Mouse (Mus musculus): ENCODE measurements around the gene Lca5l. TPM values are rescaled to one million over a fixed set of nuclear protein-coding genes. Genes with fewer than 3 reads are reported as not detected.

The Lca5l gene
- 40.3 and 41.7 TPM in 2 replicates for polyA plus RNA-seq (2012; rRNA removed)

DNA sequence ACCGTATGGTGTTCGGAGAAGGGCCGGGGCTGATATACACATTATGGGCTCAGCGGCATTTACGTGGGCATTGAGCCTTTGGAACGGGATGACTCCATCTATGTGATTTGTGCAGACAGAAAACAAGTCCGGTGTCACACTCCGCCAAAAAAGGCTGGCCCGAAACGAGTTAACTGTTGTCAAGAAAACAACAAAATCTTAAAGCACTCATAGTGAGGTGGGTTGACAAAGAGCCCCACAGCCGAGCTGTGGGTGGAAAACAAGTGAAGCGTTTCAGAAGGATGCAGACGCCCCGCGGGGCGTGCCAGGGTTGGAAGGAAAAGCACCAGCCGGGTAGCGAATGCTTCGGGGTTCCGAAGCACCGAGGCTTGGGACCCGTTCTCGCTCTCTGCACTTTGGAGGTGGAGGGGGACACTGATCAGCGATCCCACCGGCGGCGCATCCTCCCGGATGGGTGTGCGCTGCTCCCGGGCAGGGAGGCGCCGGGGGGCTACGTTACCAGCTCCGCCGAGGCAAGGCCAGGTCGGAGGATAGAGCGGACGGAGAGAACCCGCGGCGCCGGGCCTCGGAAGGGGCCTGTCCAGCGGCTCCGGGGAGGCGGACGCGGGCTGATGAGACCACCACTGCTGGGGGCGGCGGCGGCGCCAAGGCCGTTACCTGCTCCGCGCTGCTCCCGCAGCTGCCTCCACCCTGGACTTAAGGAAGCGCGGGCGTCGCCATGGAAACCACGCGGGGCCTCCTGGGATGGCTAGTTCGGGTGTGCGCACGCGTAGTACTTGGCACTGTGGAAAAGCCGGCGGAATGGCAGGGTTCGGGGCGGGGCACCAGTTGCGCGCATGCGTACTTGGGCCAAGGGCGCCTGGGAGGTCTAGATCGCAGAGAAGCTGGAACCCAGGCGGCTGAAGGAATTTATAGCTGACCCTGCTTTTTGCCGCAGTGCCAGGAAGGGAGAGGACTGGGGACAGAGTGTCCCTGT is at the start of gene Lca5l:
Gene Lca5l (minus strand): TSS at position 741 of the 976 bp plus-strand sequence.
- H3K27ac ChIP-seq (ENCODE audit: control insufficient read depth, insufficient read depth, low read depth, low read length): peak within 1 kb of the TSS; percentile 88
- H3K27me3 ChIP-seq (ENCODE audit: control insufficient read depth, insufficient read depth, low read length): no peaks in the 10 kb centered on the region
- no peaks in the 10 kb centered on the region; the same call in 1 of the 2 replicates for H3K36me3 ChIP-seq (ENCODE audit: control insufficient read depth, insufficient read depth, low read length)
- H3K4me1 ChIP-seq (ENCODE audit: control insufficient read depth, insufficient read depth, low read length): peaks cover 6% of the 10 kb centered on the region
- peak within 1 kb of the TSS; percentile 82 for H3K4me3 ChIP-seq (ENCODE audit: control insufficient read depth, low read depth, low read length)
- TF ChIP-seq POLR2A (IDR thresholded peaks at IDR 0.05; ENCODE audit: control insufficient read depth, low read depth, low read length): peak; percentile 96
- no peak for TF ChIP-seq CTCF (IDR thresholded peaks at IDR 0.05; ENCODE audit: control insufficient read depth, insufficient read depth, insufficient replicate concordance, low read depth, low read length)

DNA sequence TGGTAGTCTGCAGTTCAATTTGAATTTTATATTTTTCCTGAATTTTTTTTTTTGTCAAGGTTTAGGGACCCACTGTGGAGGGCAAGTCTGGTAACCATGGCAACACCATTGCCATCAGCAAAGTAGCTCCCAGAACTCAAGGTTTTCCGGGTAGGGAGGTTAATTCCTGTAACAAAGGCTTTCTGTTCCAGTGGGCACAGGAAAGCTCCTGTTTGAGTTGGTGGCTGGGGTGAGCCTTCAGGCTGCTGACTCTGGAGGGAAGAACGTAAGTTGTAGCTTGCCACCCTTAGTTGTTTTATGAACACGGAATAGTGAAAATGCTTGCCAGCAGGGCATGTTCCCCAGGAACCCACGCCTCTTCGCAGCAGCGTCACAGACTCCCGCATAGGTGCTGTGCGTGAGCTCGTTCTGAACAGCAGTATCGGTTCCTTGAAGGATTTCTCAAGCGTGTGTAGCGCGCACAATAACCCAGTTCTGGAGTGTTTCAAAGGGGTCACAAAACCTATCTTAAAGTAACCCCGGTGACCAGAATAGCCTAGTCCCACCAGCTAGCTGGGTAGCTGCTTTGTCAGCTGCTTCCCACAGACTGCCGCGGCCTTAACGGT is 43.4 kb upstream of the Lca5l start, which contains the start of gene B3galt5:
Gene B3galt5 (plus strand): TSS at position 436 of the 605 bp plus-strand sequence.
- TF ChIP-seq POLR2A (IDR thresholded peaks at IDR 0.05; ENCODE audit: control insufficient read depth, low read depth, low read length): no peak
- TF ChIP-seq CTCF (IDR thresholded peaks at IDR 0.05; ENCODE audit: control insufficient read depth, insufficient read depth, insufficient replicate concordance, low read depth, low read length): no peak
- Histone ChIP-seq H3K4me3 (ENCODE audit: control insufficient read depth, low read depth, low read length) (no peak within 1 kb of the TSS; the same call in 1 of the 2 replicates), H3K36me3 (ENCODE audit: control insufficient read depth, insufficient read depth, low read length) (no peaks in the 10 kb centered on the region), H3K27ac (ENCODE audit: control insufficient read depth, insufficient read depth, low read depth, low read length) (no peak within 1 kb of the TSS), H3K4me1 (ENCODE audit: control insufficient read depth, insufficient read depth, low read length) (peaks cover 10% of the 10 kb centered on the region), H3K27me3 (ENCODE audit: control insufficient read depth, insufficient read depth, low read length) (no peaks in the 10 kb centered on the region)

DNA sequence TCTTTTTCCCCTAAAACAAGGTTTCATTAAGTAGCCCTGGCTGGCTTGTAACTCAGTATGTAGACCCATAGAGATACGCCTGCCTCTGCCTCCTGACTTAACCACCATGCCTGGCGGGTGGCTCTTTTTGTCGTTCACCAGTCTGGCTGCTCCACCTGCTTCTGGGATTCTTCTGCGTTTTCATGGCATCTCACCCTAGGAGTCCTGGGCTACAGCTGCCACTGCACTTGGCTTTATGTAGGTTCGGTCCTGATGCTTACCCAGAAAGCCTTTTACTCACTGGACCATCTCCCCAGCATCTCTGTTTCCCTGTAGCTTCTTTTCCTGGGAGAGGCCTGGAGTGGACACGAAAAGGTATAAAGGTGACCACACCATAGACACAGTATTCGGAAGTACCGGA is 41.9 kb upstream of the Lca5l start:
- no peaks in the 10 kb centered on the region for H3K27me3 ChIP-seq (ENCODE audit: control insufficient read depth, insufficient read depth, low read length)
- no peak for TF ChIP-seq POLR2A (IDR thresholded peaks at IDR 0.05; ENCODE audit: control insufficient read depth, low read depth, low read length)
- TF ChIP-seq CTCF (IDR thresholded peaks at IDR 0.05; ENCODE audit: control insufficient read depth, insufficient read depth, insufficient replicate concordance, low read depth, low read length): no peak
- no peaks in the 10 kb centered on the region for H3K36me3 ChIP-seq (ENCODE audit: control insufficient read depth, insufficient read depth, low read length)
- H3K4me1 ChIP-seq (ENCODE audit: control insufficient read depth, insufficient read depth, low read length): peaks cover 10% of the 10 kb centered on the region
- no peak overlapping the region for H3K4me3 ChIP-seq (ENCODE audit: control insufficient read depth, low read depth, low read length)
- no peak overlapping the region for H3K27ac ChIP-seq (ENCODE audit: control insufficient read depth, insufficient read depth, low read depth, low read length)

DNA sequence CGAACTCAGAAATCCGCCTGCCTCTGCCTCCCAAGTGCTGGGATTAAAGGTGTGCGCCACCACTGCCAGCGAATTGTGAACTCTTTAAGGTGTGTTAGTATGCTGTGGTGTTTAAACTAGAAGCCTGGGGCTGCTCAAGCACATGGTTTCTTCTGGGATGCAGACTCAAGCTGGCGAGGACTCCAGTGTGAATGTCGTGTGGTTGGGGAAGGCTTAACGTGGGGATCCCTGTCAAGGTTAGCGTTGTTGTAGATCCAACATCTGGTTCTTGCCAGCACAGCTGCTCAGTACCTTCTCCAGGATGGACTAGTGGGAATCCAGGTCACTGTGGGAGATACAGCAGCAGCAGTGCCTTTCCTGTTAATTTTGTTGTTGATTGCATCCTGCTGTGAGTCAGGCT is 39.9 kb upstream of the Lca5l start:
- TF ChIP-seq CTCF (IDR thresholded peaks at IDR 0.05; ENCODE audit: control insufficient read depth, insufficient read depth, insufficient replicate concordance, low read depth, low read length) (no peak), POLR2A (IDR thresholded peaks at IDR 0.05; ENCODE audit: control insufficient read depth, low read depth, low read length) (no peak)
- no peaks in the 10 kb centered on the region for H3K36me3 ChIP-seq (ENCODE audit: control insufficient read depth, insufficient read depth, low read length)
- H3K4me3 ChIP-seq (ENCODE audit: control insufficient read depth, low read depth, low read length): no peak overlapping the region
- peaks cover 10% of the 10 kb centered on the region for H3K4me1 ChIP-seq (ENCODE audit: control insufficient read depth, insufficient read depth, low read length)
- no peak overlapping the region for H3K27ac ChIP-seq (ENCODE audit: control insufficient read depth, insufficient read depth, low read depth, low read length)
- H3K27me3 ChIP-seq (ENCODE audit: control insufficient read depth, insufficient read depth, low read length): no peaks in the 10 kb centered on the region

DNA sequence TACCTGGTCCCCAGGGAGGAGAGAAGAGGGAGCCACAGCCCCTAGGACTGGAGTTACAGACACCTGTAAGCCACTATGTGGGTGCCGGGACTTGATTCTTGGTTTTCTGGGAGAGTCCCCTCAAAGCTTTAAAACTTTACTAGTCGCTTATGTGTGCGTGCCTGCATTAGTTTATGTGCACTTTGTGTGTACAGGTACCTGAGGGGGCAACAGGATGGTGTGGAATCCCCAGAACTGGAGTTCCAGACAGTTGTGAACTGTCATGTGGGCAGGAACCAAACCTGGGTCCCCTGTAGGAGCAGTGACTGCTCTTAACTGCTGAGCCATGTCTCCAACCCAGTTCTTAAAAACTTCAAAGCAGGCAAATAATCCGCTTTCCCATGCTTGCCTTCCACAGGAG is 39.2 kb upstream of the Lca5l start:
- no peak for TF ChIP-seq CTCF (IDR thresholded peaks at IDR 0.05; ENCODE audit: control insufficient read depth, insufficient read depth, insufficient replicate concordance, low read depth, low read length)
- TF ChIP-seq POLR2A (IDR thresholded peaks at IDR 0.05; ENCODE audit: control insufficient read depth, low read depth, low read length): no peak

DNA sequence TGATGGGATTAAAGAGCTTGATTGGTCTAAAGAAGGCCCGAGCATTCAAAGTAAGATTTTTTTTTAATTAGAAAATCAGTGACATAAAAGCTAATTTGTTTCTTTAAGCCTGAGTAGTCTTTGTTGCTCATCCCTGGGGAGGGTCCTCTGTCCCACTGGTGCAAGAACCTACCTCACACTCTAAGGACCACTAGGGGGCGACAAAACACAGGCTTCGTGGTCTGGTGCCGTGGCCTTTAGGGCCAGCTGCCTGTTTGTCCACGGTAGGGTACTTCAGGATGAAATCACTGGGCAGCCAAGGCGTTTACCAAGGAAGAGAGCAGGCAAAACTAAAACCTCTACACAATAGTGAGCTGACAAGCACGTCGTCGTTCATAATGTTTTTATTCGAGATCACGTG is 38.3 kb upstream of the Lca5l start:
- Histone ChIP-seq H3K4me3 (ENCODE audit: control insufficient read depth, low read depth, low read length) (no peak overlapping the region), H3K27me3 (ENCODE audit: control insufficient read depth, insufficient read depth, low read length) (no peaks in the 10 kb centered on the region), H3K36me3 (ENCODE audit: control insufficient read depth, insufficient read depth, low read length) (no peaks in the 10 kb centered on the region), H3K27ac (ENCODE audit: control insufficient read depth, insufficient read depth, low read depth, low read length) (no peak overlapping the region), H3K4me1 (ENCODE audit: control insufficient read depth, insufficient read depth, low read length) (peaks cover 3% of the 10 kb centered on the region)
- TF ChIP-seq POLR2A (IDR thresholded peaks at IDR 0.05; ENCODE audit: control insufficient read depth, low read depth, low read length) (no peak), CTCF (IDR thresholded peaks at IDR 0.05; ENCODE audit: control insufficient read depth, insufficient read depth, insufficient replicate concordance, low read depth, low read length) (peak; percentile 93)

More for the DNA sequence above, 39.2 kb upstream of the Lca5l start:
- Histone ChIP-seq H3K4me3 (ENCODE audit: control insufficient read depth, low read depth, low read length) (no peak overlapping the region), H3K27ac (ENCODE audit: control insufficient read depth, insufficient read depth, low read depth, low read length) (no peak overlapping the region), H3K4me1 (ENCODE audit: control insufficient read depth, insufficient read depth, low read length) (peaks cover 8% of the 10 kb centered on the region), H3K36me3 (ENCODE audit: control insufficient read depth, insufficient read depth, low read length) (no peaks in the 10 kb centered on the region), H3K27me3 (ENCODE audit: control insufficient read depth, insufficient read depth, low read length) (no peaks in the 10 kb centered on the region)

DNA sequence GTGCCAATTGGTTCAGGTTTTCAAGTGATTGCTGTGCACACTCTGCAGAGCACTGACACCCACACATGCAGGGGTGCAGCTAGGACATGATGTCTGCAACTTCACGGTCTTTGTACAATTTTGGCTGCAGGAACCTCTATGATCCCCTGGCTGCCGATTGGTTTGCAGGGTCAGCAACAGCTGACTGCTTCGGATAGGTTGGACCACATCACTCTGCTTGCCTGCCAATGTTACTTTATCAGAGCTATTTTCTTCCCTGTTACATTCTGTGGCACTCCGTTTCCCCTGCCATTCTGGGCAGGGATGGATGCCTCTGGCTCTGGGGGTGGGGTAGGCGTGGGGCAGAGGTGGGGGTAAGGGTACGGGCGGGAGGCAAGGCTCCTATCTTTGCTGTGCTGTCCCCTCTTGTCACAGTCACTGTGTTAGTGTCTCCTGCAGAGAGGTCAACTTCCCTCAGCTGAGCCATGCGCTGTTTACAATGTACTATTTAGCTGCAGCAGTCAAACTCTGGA is 37.0 kb upstream of the Lca5l start:
- no peak overlapping the region for H3K27ac ChIP-seq (ENCODE audit: control insufficient read depth, insufficient read depth, low read depth, low read length)
- no peak overlapping the region for H3K4me3 ChIP-seq (ENCODE audit: control insufficient read depth, low read depth, low read length)
- no peaks in the 10 kb centered on the region for H3K36me3 ChIP-seq (ENCODE audit: control insufficient read depth, insufficient read depth, low read length)
- peaks cover 3% of the 10 kb centered on the region; the same call in 1 of the 2 replicates for H3K4me1 ChIP-seq (ENCODE audit: control insufficient read depth, insufficient read depth, low read length)
- H3K27me3 ChIP-seq (ENCODE audit: control insufficient read depth, insufficient read depth, low read length): no peaks in the 10 kb centered on the region
- TF ChIP-seq POLR2A (IDR thresholded peaks at IDR 0.05; ENCODE audit: control insufficient read depth, low read depth, low read length) (no peak), CTCF (IDR thresholded peaks at IDR 0.05; ENCODE audit: control insufficient read depth, insufficient read depth, insufficient replicate concordance, low read depth, low read length) (no peak)
